Mouse (Mus musculus) kidney, adult 2 months (tissue): ENCODE measurements around the gene Tbc1d19.

Source experiments
- CTCF ChIP-seq: fragments of 200-500 bp; conservative IDR thresholded peaks from 2 replicates; pipeline ENCODE4 v1.5.1; 2011; ENCODE audit warnings: low read depth, mild to moderate bottlenecking, control low read depth, low read length, moderate library complexity, mixed read lengths; ENCODE audit not compliant: insufficient read depth, insufficient read length
- POLR2A ChIP-seq: fragments of 200-500 bp; IDR thresholded peaks from one replicate; pipeline ENCODE4 v1.6.1; 2011; ENCODE audit warnings: low read depth, low read length, control low read depth

DNA sequence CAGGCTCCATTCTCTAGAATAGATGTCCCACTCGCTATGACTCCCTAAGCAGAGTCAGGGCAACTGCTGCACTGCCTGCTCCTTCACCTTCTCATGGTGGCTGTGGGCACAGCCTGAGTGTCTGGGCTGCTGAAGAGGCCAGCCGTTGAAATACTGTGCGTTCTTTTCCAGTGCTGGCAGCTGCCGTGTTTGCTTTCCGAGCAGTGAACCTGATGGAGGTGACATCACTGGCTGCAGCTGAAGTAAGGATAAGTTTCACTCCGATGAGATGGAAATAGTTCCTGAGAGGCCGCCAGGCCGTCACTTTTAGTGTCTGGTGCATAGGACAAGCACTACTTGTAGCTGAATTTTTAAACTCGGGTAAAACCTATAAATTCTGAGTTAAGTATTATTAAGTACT lies 92.0 kb downstream of the Tbc1d19 start:
- TF ChIP-seq POLR2A (no peak), CTCF (no peak)
